10 mouse cellular contexts compared by ENCODE assay signal in the genomic region with DNA sequence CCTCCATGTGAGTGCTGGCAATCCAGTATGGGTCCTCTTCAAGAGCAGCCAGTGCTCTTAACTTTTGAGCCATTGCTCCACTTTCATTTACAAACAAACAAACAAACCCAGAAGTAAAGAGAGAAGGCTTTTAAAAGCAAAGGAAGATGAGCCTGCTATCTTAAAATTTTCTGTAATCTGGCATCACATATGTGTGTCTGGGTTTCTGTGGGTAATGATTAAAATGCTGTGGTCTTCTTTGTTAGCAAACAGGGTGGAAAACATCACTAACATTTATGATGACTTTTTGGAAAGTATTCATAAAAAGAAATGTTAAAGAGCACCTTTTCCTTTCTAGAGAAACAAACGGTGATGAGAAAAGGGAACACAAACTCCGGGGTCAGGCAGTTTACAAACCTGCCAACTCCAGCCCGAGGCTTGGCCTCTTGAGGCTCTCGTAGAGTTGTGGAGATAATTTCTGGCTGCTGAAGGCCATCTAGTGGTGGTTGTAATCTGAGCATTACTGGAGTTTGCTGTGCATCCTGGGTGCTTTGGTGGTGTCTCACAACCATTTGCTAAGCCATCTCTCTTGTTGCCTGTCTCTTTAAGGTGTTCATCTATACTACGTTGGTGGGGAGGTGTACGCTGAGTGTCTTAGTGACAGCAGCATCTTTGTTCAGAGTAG. TPM values are rescaled to one million over a fixed set of nuclear protein-coding genes. Genes with fewer than 3 reads are reported as not detected.
A peak's percentile ranks its signal among the peaks of the same experiment; 100 is the strongest.
DNase-seq lines count a peak whose midpoint lies in the region; ATAC-seq and TF ChIP-seq lines count a peak whose summit lies in the region.
"Had no signal": no experiment of that assay in that cellular context is flagged by ENCODE, and none has a peak within 500 bp of the region (broad histone marks: within the 10 kb centered on the region; RNA-seq: fewer than 3 reads in every experiment).

No protein-coding gene starts in this region.

- H3K27ac ChIP-seq in left cerebral cortex, adult 2 months, result no peak overlapping the region
- H3K27ac ChIP-seq in hindbrain, embryonic 12.5 days, result no peak overlapping the region
- H3K27ac ChIP-seq: liver, embryonic 15.5 days had no signal

- peak; percentile 59; the same call in 1 of the 2 replicates for ATAC-seq in erythroid progenitor cell, adult 5-6 weeks (replicated peaks; ENCODE audit: low FRiP score, poor library complexity, severe bottlenecking)
- no peak for ATAC-seq in hindbrain, embryonic 12.5 days (ENCODE audit: low FRiP score)

- peak; percentile 46 for DNase-seq in cerebellum, adult 9-10 months
- no peak for DNase-seq in cerebellum, adult 11 months
- no peak for DNase-seq in left cerebral cortex, adult 2 months (ENCODE audit: extremely low spot score in 1 of 2, low spot score in 2 of 2)
- no peak for DNase-seq in left cerebral cortex, adult 8-10 months (ENCODE audit: low spot score in 2 of 2)
- peak; percentile 55 for DNase-seq in NIH3T3 (ENCODE audit: low read depth)
- peak; percentile 55 for DNase-seq in lung, postnatal 25 days (ENCODE audit: low spot score)

- TF ChIP-seq CTCF in left cerebral cortex, adult 2 months (IDR thresholded peaks at IDR 0.05), result peak; percentile 72

- H3K9ac ChIP-seq in hindbrain, embryonic 12.5 days, result no peak overlapping the region
- H3K9ac ChIP-seq: liver, embryonic 15.5 days had no signal

- H3K4me3 ChIP-seq in left cerebral cortex, adult 2 months, result no peak overlapping the region
- no peak overlapping the region for H3K4me3 ChIP-seq in hindbrain, embryonic 12.5 days
- H3K4me3 ChIP-seq: liver, embryonic 15.5 days had no signal

- no peak overlapping the region for H3K4me2 ChIP-seq in hindbrain, embryonic 12.5 days (replicated peaks)
- H3K4me2 ChIP-seq: liver, embryonic 15.5 days had no signal

- 68% methylated on average over 6 of the region's 6 CpGs for WGBS in hindbrain, embryonic 12.5 days

- no peaks in the 10 kb centered on the region for H3K9me3 ChIP-seq in hindbrain, embryonic 12.5 days (replicated peaks)
- H3K9me3 ChIP-seq: liver, embryonic 15.5 days had no signal

- no peaks in the 10 kb centered on the region for H3K4me1 ChIP-seq in hindbrain, embryonic 12.5 days
- H3K4me1 ChIP-seq: liver, embryonic 15.5 days had no signal

- no peaks in the 10 kb centered on the region for H3K27me3 ChIP-seq in hindbrain, embryonic 12.5 days
- H3K27me3 ChIP-seq: liver, embryonic 15.5 days had no signal

- intact Hi-C loops in left cerebral cortex, adult 2 months (cut with DNase I), result loop anchor here (1.0 to 2.0 kb wide), 3 partner anchors 77 to 261 kb away; no protein-coding TSS in a partner anchor

- peaks cover 77% of the 10 kb centered on the region for H3K36me3 ChIP-seq in hindbrain, embryonic 12.5 days

RNA-seq across cellular contexts. Expression of gene Gm45623, which starts 18.3 kb away (rescaled TPM):
- total RNA-seq in left cerebral cortex, adult 2 months (2021), result 1 to 10 TPM; 8.1 to 10.0 TPM
- total RNA-seq in left cerebral cortex, adult 8-10 months (2022), result 10 to 100 TPM; 13.4 to 15.8 (median 15.2) TPM
- not detected in 2 replicates for total RNA-seq in erythroid progenitor cell, adult 5-6 weeks (2015; ENCODE audit: low replicate concordance)
- total RNA-seq in erythroid progenitor cell, adult 5-6 weeks (2017; ENCODE audit: low replicate concordance), result not detected in 2 replicates
- 0.21 TPM in 1 of 2 replicates, not detected in the other for polyA plus RNA-seq in hindbrain, embryonic 12.5 days (2016; fragmentation: Nextera tagmentation; extraction: Ambion mirVana)
- total RNA-seq: gastrocnemius, postnatal 4 days had no signal
- polyA plus RNA-seq: liver, embryonic 15.5 days had no signal

RNA-seq across cellular contexts. Expression of gene Smad5, which starts 32.5 kb away (rescaled TPM):
- 10 to 100 TPM; 20.6 to 24.3 TPM for total RNA-seq in left cerebral cortex, adult 2 months (2021)
- total RNA-seq in left cerebral cortex, adult 8-10 months (2022), result 10 to 100 TPM; 23.7 to 25.7 (median 23.8) TPM
- total RNA-seq in erythroid progenitor cell, adult 5-6 weeks (2015; ENCODE audit: low replicate concordance), result 2.5 and 18.4 TPM in 2 replicates
- total RNA-seq in erythroid progenitor cell, adult 5-6 weeks (2017; ENCODE audit: low replicate concordance), result 5.1 and 12.5 TPM in 2 replicates
- 38.8 and 41.4 TPM in 2 replicates for polyA plus RNA-seq in hindbrain, embryonic 12.5 days (2016; fragmentation: Nextera tagmentation; extraction: Ambion mirVana)

Comparison
In these comparisons a context has a peak if more than half of its experiments do, and no peak if none do; other contexts are left out.
1. DNase-seq: peak in cerebellum, adult 9-10 months (single experiment), NIH3T3 (single experiment) and lung, postnatal 25 days (single experiment); none in cerebellum, adult 11 months (single experiment), left cerebral cortex, adult 2 months (0 of 2) and left cerebral cortex, adult 8-10 months (0 of 2).
2. RNA of gene Gm45623, which starts 18.3 kb away (total RNA-seq): 13.4 to 15.8 TPM in left cerebral cortex, adult 8-10 months and 8.1 to 10.0 TPM in left cerebral cortex, adult 2 months; not detected in erythroid progenitor cell, adult 5-6 weeks; every median in the first group is over 4 times any median in the second.